Mouse (Mus musculus) MEL (cell line): ENCODE results near the gene Mecom. TPM values are rescaled to one million over a fixed set of nuclear protein-coding genes. Genes with fewer than 3 reads are reported as not detected.
"Not testable (repeated sequence)": the region's sequence is repeated elsewhere in the genome, so short reads cannot be mapped to it uniquely, and the experiment has no call there.

ENCODE experiments used
- DNase-seq: peaks from one replicate; pipeline ENCODE4 v3.0.0; 2011; ENCODE audit warnings: low read depth, low spot score
- H3K27ac ChIP-seq: 2 replicates; pipeline ENCODE4 v1.5.1; 2012; ENCODE audit warnings: low read depth, mild to moderate bottlenecking, control low read depth, low read length, moderate library complexity; ENCODE audit not compliant: control insufficient read depth
- H3K27me3 ChIP-seq, 2 experiments: fragments of 150-350 bp in 1 of 2; sonication (generic) in 1 of 2; 2 replicates each; pipeline ENCODE4 v1.6.1; 2012; ENCODE audit warnings: low read length in 2 of 2, mild to moderate bottlenecking in 2 of 2, improper control_type of control experiment in 1 of 2, moderate library complexity in 1 of 2; ENCODE audit not compliant: insufficient read depth in 2 of 2, control insufficient read depth in 1 of 2
- H3K36me3 ChIP-seq, 2 experiments: 2 replicates each; pipeline ENCODE4 v1.6.1; 2012 to 2014; ENCODE audit warnings: low read length in 2 of 2, improper control_type of control experiment in 1 of 2, inconsistent platforms in 1 of 2, mild to moderate bottlenecking in 1 of 2; ENCODE audit not compliant: insufficient read depth in 2 of 2, control insufficient read depth in 1 of 2
- H3K4me1 ChIP-seq, 2 experiments: fragments of 150-350 bp in 1 of 2; sonication (generic) in 1 of 2; 2 replicates each; pipeline ENCODE4 v1.6.1; 2012; ENCODE audit warnings: low read length in 2 of 2, improper control_type of control experiment in 1 of 2, mild to moderate bottlenecking in 1 of 2; ENCODE audit not compliant: insufficient read depth in 2 of 2, control insufficient read depth in 1 of 2
- H3K4me3 ChIP-seq, 2 experiments: fragments of 150-350 bp in 1 of 2; sonication (generic) in 1 of 2; 2 replicates each; pipeline ENCODE4 v1.5.1; 2012; ENCODE audit warnings: low read depth in 2 of 2, low read length in 2 of 2, mild to moderate bottlenecking in 2 of 2, moderate library complexity in 2 of 2, control low read depth in 1 of 2, improper control_type of control experiment in 1 of 2; ENCODE audit not compliant: control insufficient read depth in 1 of 2, insufficient read depth in 1 of 2
- H3K79me2 ChIP-seq: 2 replicates; pipeline ENCODE4 v1.6.1; 2012; ENCODE audit warnings: mild to moderate bottlenecking, low read length, moderate library complexity; ENCODE audit not compliant: control insufficient read depth, poor library complexity, insufficient read depth
- H3K9ac ChIP-seq: 2 replicates; pipeline ENCODE4 v1.6.1; 2012; ENCODE audit warnings: low read depth, mild to moderate bottlenecking, control low read depth, low read length, moderate library complexity; ENCODE audit not compliant: control insufficient read depth, poor library complexity, severe bottlenecking
- H3K9me3 ChIP-seq: fragments of 150-350 bp; sonication (generic); replicated peaks from 2 replicates; pipeline ENCODE4 v1.6.1; 2012; ENCODE audit warnings: mild to moderate bottlenecking, low read length, improper control_type of control experiment, moderate library complexity; ENCODE audit not compliant: insufficient read depth
- E2F4 ChIP-seq: IDR thresholded peaks from 2 replicates; pipeline ENCODE4 v1.6.1; 2011; ENCODE audit warnings: low read depth, low read length, improper control_type of control experiment, borderline replicate concordance
- ETS1 ChIP-seq: IDR thresholded peaks from 2 replicates; pipeline ENCODE4 v1.6.1; 2012; ENCODE audit warnings: low read depth, mild to moderate bottlenecking, inconsistent platforms, low read length, improper control_type of control experiment, moderate library complexity
- GABPA ChIP-seq: IDR thresholded peaks from 2 replicates; pipeline ENCODE4 v1.6.1; 2012; ENCODE audit warnings: low read depth, mild to moderate bottlenecking, inconsistent platforms, low read length, improper control_type of control experiment, moderate library complexity
- GATA1 ChIP-seq: IDR thresholded peaks from 2 replicates; pipeline ENCODE4 v1.6.1; 2011; ENCODE audit warnings: low read depth, low read length, improper control_type of control experiment
- HCFC1 ChIP-seq: IDR thresholded peaks from 2 replicates; pipeline ENCODE4 v1.6.1; 2012; ENCODE audit warnings: low read depth, mild to moderate bottlenecking, inconsistent platforms, low read length, improper control_type of control experiment, moderate library complexity
- MAFK ChIP-seq: IDR thresholded peaks from 2 replicates; pipeline ENCODE4 v1.6.1; 2011; ENCODE audit warnings: low read depth, mild to moderate bottlenecking, low read length, improper control_type of control experiment, borderline replicate concordance
- MAZ ChIP-seq: IDR thresholded peaks from 2 replicates; pipeline ENCODE4 v1.6.1; 2012; ENCODE audit warnings: low read depth, mild to moderate bottlenecking, inconsistent platforms, low read length, improper control_type of control experiment
- MEF2A ChIP-seq: IDR thresholded peaks from 2 replicates; pipeline ENCODE4 v1.6.1; 2014; ENCODE audit warnings: low read depth, mild to moderate bottlenecking, inconsistent platforms, low read length, improper control_type of control experiment; ENCODE audit not compliant: poor library complexity, insufficient replicate concordance, severe bottlenecking; ENCODE audit errors: extremely low read depth
- MXI1 ChIP-seq: IDR thresholded peaks from 2 replicates; pipeline ENCODE4 v1.6.1; 2011; ENCODE audit warnings: mild to moderate bottlenecking, low read depth, low read length, improper control_type of control experiment
- MYC ChIP-seq: IDR thresholded peaks from 2 replicates; pipeline ENCODE4 v1.6.1; 2011; ENCODE audit warnings: low read depth, mild to moderate bottlenecking, low read length, improper control_type of control experiment, moderate library complexity
- NELFE ChIP-seq: IDR thresholded peaks from 2 replicates; pipeline ENCODE4 v1.6.1; 2011; ENCODE audit warnings: low read depth, low read length, improper control_type of control experiment
- NRF1 ChIP-seq: IDR thresholded peaks from 2 replicates; pipeline ENCODE4 v1.6.1; 2014; ENCODE audit warnings: low read depth, mild to moderate bottlenecking, inconsistent platforms, low read length, improper control_type of control experiment, moderate library complexity; ENCODE audit not compliant: poor library complexity, insufficient read depth, severe bottlenecking
- POLR2AphosphoS5 ChIP-seq: IDR thresholded peaks from 2 replicates; pipeline ENCODE4 v1.6.1; 2012; ENCODE audit warnings: low read depth, borderline replicate concordance, mild to moderate bottlenecking, inconsistent platforms, low read length, moderate library complexity, mixed read lengths
- RCOR1 ChIP-seq: IDR thresholded peaks from 2 replicates; pipeline ENCODE4 v1.6.1; 2012; ENCODE audit warnings: low read depth, mild to moderate bottlenecking, inconsistent platforms, low read length, improper control_type of control experiment
- TBP ChIP-seq: IDR thresholded peaks from 2 replicates; pipeline ENCODE4 v1.8.0; 2011; ENCODE audit warnings: low read depth, low read length, improper control_type of control experiment
- TCF12 ChIP-seq: IDR thresholded peaks from 2 replicates; pipeline ENCODE4 v1.6.1; 2014; ENCODE audit warnings: low read depth, mild to moderate bottlenecking, inconsistent platforms, low read length, improper control_type of control experiment, moderate library complexity
- ZKSCAN1 ChIP-seq: IDR thresholded peaks from 2 replicates; pipeline ENCODE4 v1.6.1; 2012; ENCODE audit warnings: low read depth, mild to moderate bottlenecking, inconsistent platforms, low read length, improper control_type of control experiment, moderate library complexity
- ZNF384 ChIP-seq: IDR thresholded peaks from 2 replicates; pipeline ENCODE4 v1.6.1; 2012; ENCODE audit warnings: low read depth, mild to moderate bottlenecking, inconsistent platforms, low read length, improper control_type of control experiment
- polyA plus RNA-seq, 2 experiments: library from polyadenylated mRNA; stranded (reverse) in 1 of 2; unstranded in 1 of 2; fragments of >175 nt in 1 of 2; fragments of >200 nt in 1 of 2; gene quantifications; 2 replicates each; pipeline versions ENCODE4 v1.2.1 to v1.2.4; 2012; ENCODE audit warnings: low replicate concordance in 2 of 2, low read depth in 1 of 2; ENCODE audit not compliant: insufficient read length in 2 of 2, insufficient read depth in 1 of 2, missing spikeins in 1 of 2
- total RNA-seq: library from RNA; depleted of rRNA; stranded (reverse); fragments of 300-350 nt; gene quantifications from 2 replicates; pipeline ENCODE4 v1.2.3, GENCODE M21; 2012

Mecom gene
- total and polyA plus RNA-seq, 3 experiments: 0.04 TPM; not detected in 2

DNA sequence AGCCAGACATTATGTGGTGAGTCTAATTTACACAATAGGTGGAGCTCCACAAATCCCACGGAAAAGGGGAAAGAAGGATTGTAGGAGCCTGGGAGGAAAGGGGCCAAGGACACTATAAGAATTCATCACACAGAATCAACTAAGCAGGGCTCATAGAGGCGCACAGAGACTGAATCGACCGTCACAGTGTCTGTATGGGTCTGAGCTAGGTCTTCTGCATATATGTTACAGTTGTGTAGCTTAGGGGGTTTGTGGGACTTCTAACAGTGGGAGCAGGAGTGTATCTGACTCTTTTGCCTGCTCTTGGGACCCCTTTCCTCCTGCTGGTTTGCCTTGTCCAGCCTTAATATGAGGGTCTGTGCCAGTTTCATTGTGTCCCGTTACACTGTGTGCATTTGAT lies 123.8 kb downstream of the Mecom start:
- Histone ChIP-seq H3K4me1 (no peaks in the 10 kb centered on the region; a peak in 1 of 4 replicates), H3K27ac (no peak overlapping the region), H3K4me3 (no peak overlapping the region), H3K79me2 (no peaks in the 10 kb centered on the region), H3K36me3 (no peaks in the 10 kb centered on the region; a peak in 1 of 4 replicates), H3K9me3 (no peaks in the 10 kb centered on the region), H3K9ac (no peak overlapping the region), H3K27me3 (no peaks in the 10 kb centered on the region; a peak in 1 of 4 replicates)
- TF ChIP-seq NELFE: no peak
- no peak for TF ChIP-seq ZKSCAN1
- TF ChIP-seq ETS1: no peak
- no peak for TF ChIP-seq TBP
- TF ChIP-seq HCFC1: no peak
- no peak for TF ChIP-seq ZNF384
- TF ChIP-seq MAZ: no peak
- TF ChIP-seq NRF1: no peak
- no peak for TF ChIP-seq MEF2A
- TF ChIP-seq RCOR1: no peak
- TF ChIP-seq TCF12: no peak
- no peak for TF ChIP-seq GABPA
- TF ChIP-seq MYC: no peak
- no peak for TF ChIP-seq MAFK
- TF ChIP-seq MXI1: no peak
- TF ChIP-seq POLR2AphosphoS5: no peak
- no peak for TF ChIP-seq E2F4
- no peak for TF ChIP-seq GATA1
- no peak for DNase-seq

GRCm38 (mm10) chr3:30421948-30422347 lies 125.9 kb downstream of the Mecom start:
- not testable (repeated sequence) for H3K27ac ChIP-seq, H3K9me3 ChIP-seq, H3K79me2 ChIP-seq, H3K36me3 ChIP-seq, H3K27me3 ChIP-seq, H3K4me1 ChIP-seq
- peak overlapping the region; percentile 63 to 74 for H3K4me3 ChIP-seq
- peak overlapping the region; percentile 48 for H3K9ac ChIP-seq
- peak; percentile 30 for DNase-seq
